Mouse (Mus musculus): ENCODE results near the gene 4930452B06Rik.

Gene 4930452B06Rik

GRCm38 (mm10) chr14:8517681-8518080, 148.4 kb downstream of the 4930452B06Rik start:
- DNase-seq = no peak

- DNase-seq = no peak
Observed at GRCm38 (mm10) chr14:8514071-8514470, 152.0 kb downstream of the 4930452B06Rik start.

- DNase-seq = no peak
Observed at GRCm38 (mm10) chr14:8511276-8511675, 154.8 kb downstream of the 4930452B06Rik start.

- no peak for DNase-seq
Observed at GRCm38 (mm10) chr14:8510288-8510959, 155.6 kb downstream of the 4930452B06Rik start.

GRCm38 (mm10) chr14:8508669-8509068, 157.4 kb downstream of the 4930452B06Rik start:
- no peak for DNase-seq

GRCm38 (mm10) chr14:8504206-8504605, 161.8 kb downstream of the 4930452B06Rik start:
- DNase-seq = no peak

GRCm38 (mm10) chr14:8503345-8503744, 162.7 kb downstream of the 4930452B06Rik start:
- no peak for DNase-seq

GRCm38 (mm10) chr14:8502496-8502895, 163.5 kb downstream of the 4930452B06Rik start:
- DNase-seq = no peak

GRCm38 (mm10) chr14:8495691-8496090, 170.3 kb downstream of the 4930452B06Rik start:
- no peak for DNase-seq

- DNase-seq = no peak
Observed at GRCm38 (mm10) chr14:8494952-8495351, 171.1 kb downstream of the 4930452B06Rik start.

- no peak for DNase-seq
Observed at GRCm38 (mm10) chr14:8494260-8494659, 171.8 kb downstream of the 4930452B06Rik start.

GRCm38 (mm10) chr14:8478098-8478497, 187.9 kb downstream of the 4930452B06Rik start:
- no peak for DNase-seq

- DNase-seq = no peak
Observed at GRCm38 (mm10) chr14:8477348-8477747, 188.7 kb downstream of the 4930452B06Rik start.

- DNase-seq = no peak
Observed at GRCm38 (mm10) chr14:8476606-8477005, 189.4 kb downstream of the 4930452B06Rik start.

GRCm38 (mm10) chr14:8475851-8476250, 190.2 kb downstream of the 4930452B06Rik start:
- no peak for DNase-seq

GRCm38 (mm10) chr14:8472884-8473283, 193.2 kb downstream of the 4930452B06Rik start:
- no peak for DNase-seq

- DNase-seq = no peak
Observed at GRCm38 (mm10) chr14:8464401-8465154, 201.5 kb downstream of the 4930452B06Rik start.

- DNase-seq = no peak
Observed at GRCm38 (mm10) chr14:8462973-8463372, 203.1 kb downstream of the 4930452B06Rik start.

GRCm38 (mm10) chr14:8462321-8462909, 203.6 kb downstream of the 4930452B06Rik start:
- no peak for DNase-seq

- no peak for DNase-seq
Observed at GRCm38 (mm10) chr14:8460226-8461129, 205.6 kb downstream of the 4930452B06Rik start.

GRCm38 (mm10) chr14:8459759-8460158, 206.3 kb downstream of the 4930452B06Rik start:
- no peak for DNase-seq

GRCm38 (mm10) chr14:8451117-8451516, 214.9 kb downstream of the 4930452B06Rik start:
- DNase-seq = no peak

GRCm38 (mm10) chr14:8450342-8450741, 215.7 kb downstream of the 4930452B06Rik start:
- DNase-seq = no peak

All from cerebellum, adult 11-12 months (tissue).